Mouse (Mus musculus) right cerebral cortex, adult 18-20 months (tissue): Measurements from ENCODE around the gene Gas7.

Experiments used
- DNase-seq: peaks from one replicate; pipeline ENCODE4 v3.0.0; 2022; ENCODE audit warnings: mixed read lengths

Gas7 gene

DNA sequence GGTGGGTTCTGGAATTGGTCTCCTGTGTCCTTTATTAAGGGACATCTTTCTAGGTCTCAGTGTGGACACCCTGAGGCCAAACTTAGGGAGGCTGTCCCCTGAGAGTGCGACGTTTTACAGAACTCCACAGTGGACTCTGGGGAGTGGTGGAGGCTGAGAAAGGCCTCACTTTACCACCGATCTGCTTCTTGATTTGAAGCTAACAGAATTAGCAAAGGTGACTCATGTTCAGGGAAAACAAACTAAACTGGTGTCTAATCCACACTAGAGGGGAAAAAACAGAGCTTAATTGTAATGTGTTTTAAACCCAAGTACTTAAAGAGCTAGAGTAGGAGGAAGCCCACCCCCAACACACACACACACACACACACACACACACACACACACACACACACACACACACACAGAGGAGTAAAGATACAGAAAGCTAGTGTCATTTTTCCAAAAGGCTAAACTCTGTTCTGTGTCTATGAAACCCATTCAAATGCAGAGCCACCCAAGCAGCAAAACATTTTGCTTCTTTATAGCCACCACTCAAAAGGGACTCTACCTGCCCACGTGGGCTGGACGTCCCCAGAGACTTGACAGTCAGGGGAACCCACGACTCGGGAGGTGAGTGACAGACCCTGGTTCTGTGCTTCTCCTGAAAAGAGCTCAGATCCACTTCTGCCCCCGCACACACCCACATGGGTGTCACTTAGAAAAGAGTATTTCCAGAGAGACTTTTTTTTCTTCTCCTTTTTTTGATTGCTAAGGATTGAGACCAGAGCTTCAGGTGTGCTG is 268.2 kb downstream of the Gas7 start:
- peak; percentile 79 for DNase-seq

- DNase-seq: peak; percentile 34
These were observed 271.9 kb downstream of the Gas7 start for GRCm38 (mm10) chr11:67727095-67727494.

- DNase-seq: no peak
These were observed 273.5 kb downstream of the Gas7 start for GRCm38 (mm10) chr11:67728726-67729125.

- no peak for DNase-seq
These were observed 275.8 kb downstream of the Gas7 start for GRCm38 (mm10) chr11:67731056-67731455.

GRCm38 (mm10) chr11:67733726-67734125 is 278.5 kb downstream of the Gas7 start:
- DNase-seq: no peak

- DNase-seq: peak; percentile 53
These were observed 279.4 kb downstream of the Gas7 start for GRCm38 (mm10) chr11:67734597-67734996.

GRCm38 (mm10) chr11:67738345-67738744 is 283.1 kb downstream of the Gas7 start:
- no peak for DNase-seq
